Mouse (Mus musculus): ENCODE results near the gene Rarb.
A peak's percentile ranks its signal among the peaks of the same experiment; 100 is the strongest.

Gene Rarb

DNA sequence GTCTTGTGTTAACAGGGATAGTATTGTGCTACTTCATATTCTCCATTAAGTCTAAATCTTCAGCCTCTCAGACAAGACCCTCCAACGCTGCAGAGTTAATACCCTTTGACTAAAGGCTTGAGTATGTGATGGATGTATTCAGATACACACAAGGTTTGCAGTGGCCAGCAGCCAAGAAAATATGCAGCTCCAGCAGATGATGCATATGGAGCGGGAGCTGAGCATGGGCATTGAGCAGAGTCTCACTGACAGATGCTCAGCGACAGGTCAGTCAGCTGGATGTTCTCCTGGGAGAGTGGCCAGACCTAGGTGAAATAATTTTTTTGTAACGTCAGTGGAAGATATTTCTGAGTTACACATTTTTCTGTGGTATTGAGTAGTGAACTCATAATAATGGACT is 229.8 kb downstream of the Rarb start:
- no peak for DNase-seq (ENCODE audit: low spot score)

DNA sequence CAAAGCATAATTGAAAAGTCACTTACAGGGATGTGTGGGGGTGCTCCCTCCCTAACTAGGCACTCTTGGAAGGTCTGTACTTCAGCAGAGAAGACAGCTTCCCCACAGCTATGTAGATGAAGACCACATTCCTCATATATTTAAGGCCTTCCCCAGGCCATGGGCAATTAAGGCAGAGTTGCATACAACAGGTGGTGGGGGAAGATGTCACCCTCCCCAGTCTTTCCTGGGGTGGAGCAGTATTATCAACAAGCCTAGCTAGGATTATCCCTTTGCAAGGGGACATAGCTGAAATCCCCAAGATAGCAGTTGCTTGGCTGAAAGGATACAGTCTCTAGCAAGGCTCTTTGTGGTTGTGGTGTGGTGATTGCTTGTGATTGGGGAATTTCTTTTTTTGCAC is 240.9 kb downstream of the Rarb start:
- DNase-seq (ENCODE audit: low spot score), result no peak

- DNase-seq (ENCODE audit: low spot score), result no peak
These were observed 241.9 kb downstream of the Rarb start for GRCm38 (mm10) chr14:16577049-16577448.

DNA sequence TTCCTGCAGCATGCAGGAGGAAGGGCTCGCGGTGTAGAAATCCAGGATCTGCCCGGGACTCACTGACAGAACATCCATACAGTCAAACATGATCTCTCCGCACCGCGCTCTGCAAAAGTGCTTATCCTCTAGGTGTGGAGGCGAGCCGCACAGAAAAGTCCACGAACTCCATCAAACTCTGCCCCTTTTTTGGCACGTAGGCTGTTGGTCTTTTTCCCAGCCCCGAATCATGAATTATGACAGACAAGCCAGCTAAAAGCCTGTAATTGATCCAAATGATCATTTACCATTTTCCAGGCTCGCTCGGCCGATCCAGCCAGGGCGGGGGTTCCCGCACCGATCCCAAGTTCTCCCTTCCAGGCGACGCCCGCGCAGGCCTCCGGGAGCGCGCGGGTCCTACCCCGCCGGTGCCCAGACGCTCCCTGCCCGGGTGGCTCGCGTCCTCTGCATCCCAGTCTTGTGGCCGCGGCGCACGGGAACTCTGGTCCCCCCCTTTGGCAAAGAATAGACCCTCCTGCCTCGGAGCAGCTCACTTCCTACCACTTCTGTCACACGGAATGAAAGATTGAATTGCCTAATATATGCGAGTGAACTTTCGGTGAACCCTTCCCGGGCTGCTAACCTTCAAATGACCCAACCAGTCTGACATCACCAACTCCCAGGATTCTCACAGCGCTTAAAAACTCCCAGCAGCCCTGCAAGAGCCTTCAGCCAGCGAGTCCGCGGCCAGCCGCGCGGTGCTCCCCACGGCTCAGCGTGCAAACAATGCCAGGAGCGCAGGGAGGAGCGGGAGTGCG is 243.8 kb downstream of the Rarb start:
- DNase-seq (ENCODE audit: low spot score), result peak; percentile 93

DNA sequence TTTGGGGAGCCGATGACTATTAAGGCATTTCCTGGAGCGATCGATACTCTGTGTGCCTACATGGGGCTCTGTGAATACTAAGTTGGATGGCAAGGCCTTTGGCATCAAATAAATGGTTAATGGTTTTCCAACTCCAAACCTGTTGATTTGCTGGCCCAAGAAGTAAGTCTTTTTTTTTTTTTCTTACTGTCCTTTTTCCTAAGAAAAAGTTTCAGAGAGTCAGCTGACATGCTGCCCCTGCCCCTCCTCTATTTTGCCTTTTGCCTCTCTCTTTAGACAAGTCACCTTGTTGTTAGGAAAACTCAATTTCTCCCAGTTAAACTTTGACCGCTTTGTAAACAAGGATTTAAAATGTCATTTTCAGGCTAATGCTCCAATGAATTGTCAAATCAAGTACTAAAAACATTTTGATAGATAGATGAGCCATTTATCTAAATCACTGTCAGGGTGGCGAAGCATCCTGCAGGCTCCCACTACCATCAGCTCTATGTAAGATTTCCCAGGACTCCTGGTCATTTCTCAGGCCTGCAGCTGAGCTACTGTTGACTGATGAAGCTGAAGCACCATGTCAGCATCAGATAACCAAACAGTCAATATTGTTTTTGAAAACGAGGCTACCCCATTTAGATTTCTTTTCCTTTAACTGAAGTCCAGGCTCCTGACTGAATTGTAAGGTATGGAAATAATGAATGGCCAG is 245.3 kb downstream of the Rarb start:
- DNase-seq (ENCODE audit: low spot score), result peak; percentile 56

GRCm38 (mm10) chr14:16572755-16573340 is 246.1 kb downstream of the Rarb start:
- peak; percentile 66 for DNase-seq (ENCODE audit: low spot score)

DNA sequence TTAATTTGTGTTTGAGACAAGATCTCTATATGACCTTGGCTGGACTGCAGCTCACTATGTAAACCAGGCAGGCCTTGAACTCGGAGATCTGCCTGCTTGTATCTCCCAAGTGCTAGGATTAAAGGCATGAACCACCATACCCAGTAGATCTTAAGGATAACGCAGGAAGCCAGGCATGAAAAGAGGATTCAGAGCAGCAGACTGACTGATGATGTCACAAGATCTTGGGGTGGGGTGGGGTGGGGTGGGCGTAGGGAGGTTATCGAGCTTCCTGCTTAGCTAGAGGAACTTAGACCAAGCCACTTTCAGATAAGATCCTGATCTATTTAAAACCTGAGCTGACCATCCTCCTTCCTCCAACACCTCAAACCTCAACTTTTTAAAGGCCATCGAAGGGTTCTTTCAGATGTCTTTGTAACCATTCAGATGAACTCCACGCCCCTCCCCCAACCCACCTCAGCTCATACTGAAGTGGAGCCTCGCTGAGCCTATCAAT is 249.4 kb downstream of the Rarb start:
- no peak for DNase-seq (ENCODE audit: low spot score)

DNA sequence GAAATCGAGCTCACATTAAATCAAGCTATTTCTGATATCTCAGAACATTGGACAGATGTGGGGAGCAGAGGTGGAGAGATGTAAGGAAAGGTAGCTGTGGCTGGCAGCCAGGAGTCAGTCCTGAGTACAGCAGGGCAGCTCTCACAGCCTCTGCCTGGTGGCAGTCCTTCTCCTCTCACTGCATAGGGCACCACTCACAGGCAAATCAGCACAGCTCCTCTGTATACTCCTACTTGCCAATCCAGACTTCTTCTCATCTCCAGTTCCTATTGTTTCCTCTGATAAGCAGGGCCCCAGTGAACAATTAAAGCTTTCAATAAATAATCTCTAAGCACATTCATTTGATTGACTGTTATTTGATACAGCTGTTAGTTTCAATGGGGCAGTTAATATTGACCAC is 252.0 kb downstream of the Rarb start:
- DNase-seq (ENCODE audit: low spot score), result no peak

GRCm38 (mm10) chr14:16563912-16564311 is 255.0 kb downstream of the Rarb start:
- no peak for DNase-seq (ENCODE audit: low spot score)

DNA sequence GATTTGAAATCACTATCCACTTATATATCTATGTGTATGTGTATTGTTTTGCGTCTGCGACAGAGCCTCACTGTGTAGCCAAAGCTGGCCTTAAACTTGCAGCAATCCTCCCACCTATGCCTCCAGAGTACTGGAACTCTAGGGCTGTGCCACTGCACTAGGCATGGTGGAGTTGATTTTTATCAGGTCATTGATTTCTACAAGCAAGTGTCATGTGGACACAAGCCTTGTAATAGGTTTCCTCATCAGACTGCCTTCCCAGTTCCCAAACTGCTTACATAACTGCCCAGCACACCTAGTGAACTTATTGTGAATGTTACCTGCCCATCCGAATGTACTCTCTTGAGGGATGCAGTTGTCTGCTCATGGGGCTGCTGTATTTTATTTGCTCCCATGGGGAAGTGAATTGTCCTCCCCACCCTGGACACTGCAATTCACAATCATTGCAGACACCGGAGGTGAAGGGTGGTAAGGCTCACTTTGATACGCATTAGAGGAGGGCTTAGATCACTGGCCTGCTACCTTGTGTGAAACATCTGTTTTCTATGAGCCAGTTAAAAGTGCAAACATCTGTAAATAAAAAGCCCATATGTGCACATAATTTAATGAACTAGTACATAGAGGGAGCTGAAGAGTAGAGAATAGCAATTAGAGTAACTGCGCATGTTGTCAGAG is 257.3 kb downstream of the Rarb start:
- DNase-seq (ENCODE audit: low spot score), result no peak

DNA sequence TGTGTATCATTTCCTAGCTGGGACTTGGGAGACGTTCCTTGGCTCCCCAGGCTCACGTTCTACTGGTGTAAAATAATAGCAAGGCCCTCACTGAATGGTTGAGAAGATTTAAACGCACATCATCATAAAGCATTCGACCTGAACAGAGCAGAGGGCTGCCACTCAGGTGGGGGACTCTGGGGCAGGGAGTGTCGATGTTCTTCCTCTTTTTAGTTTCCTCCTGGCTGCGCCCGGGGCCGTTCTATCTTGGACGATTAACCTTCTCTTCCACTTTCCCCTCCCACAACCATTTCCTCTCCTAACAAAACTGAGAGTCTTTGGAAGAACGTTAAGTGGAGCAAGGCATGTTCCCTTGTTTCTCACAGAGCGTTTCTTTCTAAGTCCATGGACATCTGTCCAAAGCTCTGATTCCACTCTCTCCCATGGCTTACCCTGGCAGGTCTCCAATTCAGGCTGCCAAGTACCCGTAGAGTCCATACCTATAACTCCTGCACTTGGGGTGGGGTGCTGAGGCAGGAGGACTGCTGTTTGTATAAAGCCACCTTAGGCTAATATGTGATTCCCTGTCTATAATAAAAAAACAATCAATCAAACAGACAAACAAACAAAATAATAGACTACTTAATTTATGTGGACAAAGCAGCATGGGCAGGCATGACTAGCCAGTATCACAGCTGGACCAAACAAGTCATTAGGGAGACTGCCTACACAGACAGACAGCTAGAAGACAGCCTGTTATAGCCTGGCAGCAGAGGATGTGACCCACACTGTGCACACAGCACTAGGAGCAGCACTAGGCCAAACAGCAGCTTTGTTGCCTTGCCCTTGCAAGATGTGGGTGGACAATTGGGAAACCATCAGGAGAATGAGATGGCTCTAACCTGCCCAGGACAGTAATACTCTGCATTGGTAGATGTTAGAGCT is 259.4 kb downstream of the Rarb start:
- no peak for DNase-seq (ENCODE audit: low spot score)

GRCm38 (mm10) chr14:16558033-16558432 is 260.9 kb downstream of the Rarb start:
- no peak for DNase-seq (ENCODE audit: low spot score)

DNA sequence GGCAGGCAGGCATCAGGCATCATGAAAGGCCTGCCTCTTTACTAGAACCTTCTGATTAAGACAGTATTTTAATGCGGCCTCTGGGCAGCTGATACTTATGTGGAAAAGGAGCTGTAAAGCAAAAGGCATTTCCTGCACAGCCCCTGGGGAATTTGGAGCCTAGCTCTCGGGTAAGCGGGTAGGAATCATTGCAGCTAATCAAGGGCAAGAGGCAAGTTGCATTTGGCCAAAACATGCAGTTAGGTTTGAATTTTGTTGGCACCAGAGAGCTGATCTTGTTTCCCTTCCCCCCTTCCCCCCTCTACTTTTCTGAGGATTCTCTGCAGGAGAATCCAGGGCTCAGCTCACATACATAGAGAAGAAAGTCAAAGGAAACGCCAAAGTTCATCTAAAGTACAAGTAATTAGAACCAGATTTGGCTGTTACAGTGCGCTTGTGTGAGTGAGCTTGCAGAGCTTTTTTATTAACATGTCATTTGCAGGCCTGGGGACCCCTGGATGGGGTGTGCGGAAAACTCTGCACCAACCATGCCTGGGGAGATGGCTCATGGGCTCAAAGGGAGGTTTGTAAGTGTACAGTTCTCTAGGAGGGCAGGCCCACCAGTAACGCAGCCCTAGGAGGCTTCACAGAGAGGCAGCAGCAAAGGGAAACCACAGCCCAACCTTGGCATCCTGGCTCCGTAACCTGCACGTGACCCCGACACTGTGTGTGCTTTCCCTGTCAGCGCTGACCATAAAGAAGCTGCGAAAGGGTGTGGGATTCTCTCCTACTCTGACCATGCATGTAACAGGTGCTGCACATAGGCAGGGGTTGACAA is 264.1 kb downstream of the Rarb start:
- DNase-seq (ENCODE audit: low spot score), result peak; percentile 69

DNA sequence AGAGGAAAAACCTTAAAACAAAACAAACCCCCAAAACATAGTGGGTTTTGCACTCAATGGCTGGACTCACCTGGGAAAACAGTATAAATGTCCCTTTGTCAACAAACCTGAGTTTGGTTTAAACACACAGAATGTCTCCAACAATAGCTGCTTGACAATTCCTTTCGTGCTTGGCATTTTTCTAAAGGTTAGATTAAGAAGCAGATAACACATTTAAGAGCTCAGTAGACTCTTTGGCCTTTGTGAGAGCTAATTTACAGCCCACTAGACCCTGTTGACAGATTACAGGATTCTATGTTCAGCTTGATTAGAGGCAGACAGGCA is 264.7 kb downstream of the Rarb start:
- no peak for DNase-seq (ENCODE audit: low spot score)

GRCm38 (mm10) chr14:16552293-16552692 is 266.7 kb downstream of the Rarb start:
- DNase-seq (ENCODE audit: low spot score), result no peak

GRCm38 (mm10) chr14:16551843-16552242 is 267.1 kb downstream of the Rarb start:
- no peak for DNase-seq (ENCODE audit: low spot score)

- DNase-seq (ENCODE audit: low spot score), result no peak
These were observed 270.8 kb downstream of the Rarb start for GRCm38 (mm10) chr14:16548200-16548576.

GRCm38 (mm10) chr14:16547492-16548199 is 271.3 kb downstream of the Rarb start:
- DNase-seq (ENCODE audit: low spot score), result no peak

DNA sequence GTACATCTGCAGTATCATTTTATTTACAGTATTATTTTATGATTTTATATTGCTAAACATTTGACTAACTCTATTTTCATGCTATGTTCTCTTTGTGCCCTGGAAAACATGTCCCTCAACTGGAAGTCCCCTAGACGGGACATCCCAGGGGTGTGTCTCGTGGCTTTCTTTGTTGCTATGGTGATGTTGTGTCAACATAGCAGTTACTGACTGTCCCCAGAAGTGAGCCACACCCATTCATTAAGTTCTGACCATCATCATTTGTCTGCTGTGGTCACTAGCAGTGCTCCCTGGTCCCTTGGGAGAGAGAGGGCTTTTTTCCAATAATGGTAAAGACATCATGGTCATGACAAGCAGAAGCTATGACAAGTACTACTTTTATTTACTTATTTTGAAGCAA is 274.0 kb downstream of the Rarb start:
- no peak for DNase-seq (ENCODE audit: low spot score)

DNA sequence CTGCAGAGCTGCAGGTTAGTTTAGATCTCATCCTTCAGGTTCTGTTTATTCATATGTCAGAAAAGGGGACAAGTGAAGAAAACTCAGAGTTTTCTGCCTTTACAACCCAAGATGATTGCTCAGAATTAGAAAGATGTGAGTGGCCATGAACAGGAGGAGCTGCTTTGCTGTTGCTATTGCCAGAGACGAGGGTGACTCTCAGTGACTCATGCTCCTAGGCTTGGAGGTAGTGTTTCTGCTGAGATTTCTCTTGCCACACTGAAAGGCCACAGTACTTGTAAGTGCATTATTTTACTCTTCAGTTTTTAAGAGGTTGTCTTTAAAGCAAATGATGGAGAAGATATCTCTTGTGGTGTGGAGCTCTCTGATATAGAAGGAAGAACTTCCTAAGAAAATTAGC is 277.3 kb downstream of the Rarb start:
- DNase-seq (ENCODE audit: low spot score), result no peak
